Mouse (Mus musculus) limb, embryonic 14.5 days (tissue): ENCODE data around the gene Cd3eap. TPM values are rescaled to one million over a fixed set of nuclear protein-coding genes. Genes with fewer than 3 reads are reported as not detected.

Experiments
- ATAC-seq: fragments of 200-750 bp; cut with Nextera tagmentation; 2 replicates; pipeline ENCODE4 v1.8.0; 2017; ENCODE audit warnings: low read depth, moderate number of reproducible peaks, moderate TSS enrichment; ENCODE audit not compliant: low FRiP score
- DNase-seq: peaks from one replicate; pipeline ENCODE4 v3.0.0-alpha.2; 2015; ENCODE audit warnings: low spot score
- H3K27ac ChIP-seq: fragments of 300-500 bp; sonication (generic); replicated peaks from 2 replicates; pipeline ENCODE4 v1.5.1; 2014; ENCODE audit warnings: low read depth, mild to moderate bottlenecking, low read length, moderate library complexity, mixed read lengths
- H3K27me3 ChIP-seq: fragments of 300-500 bp; sonication (generic); 2 replicates; pipeline ENCODE4 v1.6.1; 2014; ENCODE audit warnings: low read length, mixed read lengths; ENCODE audit not compliant: control insufficient read depth, insufficient read depth
- H3K36me3 ChIP-seq: fragments of 300-500 bp; sonication (generic); 2 replicates; pipeline ENCODE4 v1.6.1; 2014; ENCODE audit warnings: mild to moderate bottlenecking, low read length, moderate library complexity, mixed read lengths; ENCODE audit not compliant: control insufficient read depth, insufficient read depth
- H3K4me1 ChIP-seq: fragments of 300-500 bp; sonication (generic); 2 replicates; pipeline ENCODE4 v1.6.1; 2014; ENCODE audit warnings: antibody characterized with exemption, low read length, mixed read lengths; ENCODE audit not compliant: control insufficient read depth, insufficient read depth
- H3K4me2 ChIP-seq: fragments of 300-500 bp; sonication (generic); replicated peaks from 2 replicates; pipeline ENCODE4 v1.6.1; 2014; ENCODE audit warnings: low read depth, mild to moderate bottlenecking, low read length, moderate library complexity; ENCODE audit not compliant: severe bottlenecking
- H3K4me3 ChIP-seq: fragments of 300-500 bp; sonication (generic); replicated peaks from 2 replicates; pipeline ENCODE4 v1.5.1; 2014; ENCODE audit warnings: low read length
- H3K9ac ChIP-seq: fragments of 300-500 bp; sonication (generic); 2 replicates; pipeline ENCODE4 v1.6.1; 2014; ENCODE audit warnings: mild to moderate bottlenecking, low read depth, low read length, moderate library complexity; ENCODE audit not compliant: severe bottlenecking
- H3K9me3 ChIP-seq: fragments of 300-500 bp; sonication (generic); 2 replicates; pipeline ENCODE4 v1.6.1; 2016; ENCODE audit warnings: low read length; ENCODE audit not compliant: control insufficient read depth
- POLR2A ChIP-seq: fragments of 200-500 bp; IDR thresholded peaks from 2 replicates; pipeline ENCODE4 v1.8.0; 2012; ENCODE audit warnings: inconsistent platforms, mild to moderate bottlenecking, moderate library complexity, borderline replicate concordance; ENCODE audit not compliant: insufficient read depth, insufficient read length; ENCODE audit errors: extremely low read depth
- WGBS: fragments of 180-500 bp; shearing (Covaris S2); extraction: QIAGEN DNeasy Blood & Tissue Kit; methylation state at CpG from one replicate; pipeline ENCODE4 v1.1.7; 2014; 5-methylcytosine and 5-hydroxymethylcytosine counted together
- polyA plus RNA-seq, 2 experiments: library from polyadenylated mRNA; depleted of rRNA in 1 of 2; stranded (reverse) in 1 of 2; unstranded in 1 of 2; fragments of >200 nt; fragmentation: Nextera tagmentation in 1 of 2; extraction: Ambion mirVana in 1 of 2; gene quantifications; 2 replicates each; pipeline versions ENCODE4 v1.2.1 to v1.2.3; 2012 to 2014

The Cd3eap gene
- polyA plus RNA-seq, 2 experiments: 19.4 to 25.2 TPM

- peak; percentile 68 for ATAC-seq
- no peak for DNase-seq
- H3K27ac ChIP-seq: 0 out of 2 replicates have a peak overlapping the region, but pooled peaks have one; percentile 38
- H3K4me1 ChIP-seq: 0 out of 2 replicates have a peak, but pooled peaks cover 4% of the 10 kb centered on the region
- TF ChIP-seq POLR2A: no peak
- WGBS: 0% methylated on average over 13 of the region's 37 CpGs
- H3K9ac ChIP-seq: peak overlapping the region; percentile 56
- peak overlapping the region; percentile 58 for H3K4me2 ChIP-seq
- H3K9me3 ChIP-seq: no peaks in the 10 kb centered on the region
- H3K27me3 ChIP-seq: no peaks in the 10 kb centered on the region
- H3K36me3 ChIP-seq: peaks cover 46% of the 10 kb centered on the region
- H3K4me3 ChIP-seq: peak overlapping the region; percentile 55
These were observed 22.9 kb upstream of the Cd3eap start for GRCm38 (mm10) chr7:19382166-19382541.

DNA sequence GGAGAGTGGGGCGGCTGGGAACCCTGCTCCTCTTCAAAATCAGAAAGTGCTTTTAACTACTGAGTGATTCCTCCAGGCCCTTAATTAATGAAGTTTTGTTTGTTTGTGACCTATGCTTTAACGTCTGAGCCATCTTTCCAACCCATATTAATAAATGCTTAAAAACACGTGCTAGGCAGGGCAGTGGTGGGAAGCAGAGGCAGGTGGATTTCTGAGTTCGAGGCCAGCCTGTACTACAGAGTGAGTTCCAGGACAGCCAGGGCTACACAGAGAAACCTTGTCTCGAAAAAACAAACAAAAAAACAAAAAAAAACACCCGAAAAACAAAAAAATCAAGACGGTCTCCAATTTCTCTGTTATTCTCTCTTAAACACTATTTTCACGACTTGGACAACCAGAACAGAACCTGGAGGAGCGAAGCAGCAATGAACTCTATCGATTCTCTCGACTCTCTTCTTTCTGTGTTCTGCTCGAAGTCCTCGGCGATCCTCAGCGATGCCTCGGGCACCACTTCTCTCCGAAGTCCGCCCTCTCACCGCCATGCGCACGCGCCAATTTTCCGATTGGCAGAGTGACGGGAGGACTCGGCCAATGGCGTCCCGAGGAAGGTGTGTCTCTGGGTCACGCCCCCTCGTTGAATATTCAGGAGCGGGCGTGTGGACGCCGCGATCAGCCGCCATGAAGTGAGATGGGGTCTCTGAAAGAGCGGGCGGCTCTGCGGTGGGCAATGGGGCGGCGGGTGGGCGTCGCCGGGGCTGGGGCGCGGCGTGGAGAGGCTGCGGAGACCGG, 22.3 kb upstream of the Cd3eap start, which contains the start of gene Ercc2:
Gene Ercc2 (plus strand): TSS at position 634 of the 789 bp plus-strand sequence.
- H3K4me1 ChIP-seq: 0 out of 2 replicates have a peak, but pooled peaks cover 4% of the 10 kb centered on the region
- 8% methylated on average over 32 of the region's 48 CpGs for WGBS
- DNase-seq (peak; percentile 98), ATAC-seq (peak; percentile 98)
- TF ChIP-seq POLR2A: no peak
- 0 out of 2 replicates have a peak within 1 kb of the TSS, but pooled peaks have one; percentile 38 for H3K27ac ChIP-seq
- peaks cover 43% of the 10 kb centered on the region for H3K36me3 ChIP-seq
- peak within 1 kb of the TSS; percentile 56 for H3K9ac ChIP-seq
- no peaks in the 10 kb centered on the region for H3K9me3 ChIP-seq
- H3K4me3 ChIP-seq: peak within 1 kb of the TSS; percentile 55
- H3K27me3 ChIP-seq: no peaks in the 10 kb centered on the region
- peak within 1 kb of the TSS; percentile 58 for H3K4me2 ChIP-seq

DNA sequence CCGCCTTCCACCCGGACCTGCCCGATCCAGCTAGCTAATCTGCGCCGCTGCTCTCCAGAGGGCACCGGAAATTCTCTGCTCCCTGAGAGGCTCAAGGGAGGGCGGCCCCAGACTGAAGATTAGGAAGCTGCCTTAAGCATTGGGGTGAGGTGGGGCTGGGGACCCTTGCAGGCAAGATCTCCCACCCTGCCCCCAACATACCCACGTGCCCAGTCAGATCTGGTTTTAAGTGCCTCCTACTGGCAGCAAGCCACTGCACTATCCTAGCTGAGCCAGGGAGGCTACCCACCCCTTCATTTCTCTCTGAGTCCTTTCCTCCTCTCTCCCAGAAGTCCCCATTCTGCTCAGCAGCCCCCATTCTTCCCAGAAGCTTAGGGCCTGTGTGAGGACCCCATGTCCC, 18.8 kb upstream of the Cd3eap start:
- no peak for TF ChIP-seq POLR2A
- H3K9me3 ChIP-seq: no peaks in the 10 kb centered on the region
- H3K4me1 ChIP-seq: 0 out of 2 replicates have a peak, but pooled peaks cover 3% of the 10 kb centered on the region
- no peak overlapping the region for H3K9ac ChIP-seq
- no peak overlapping the region for H3K4me3 ChIP-seq
- ATAC-seq (no peak), DNase-seq (no peak)
- 72% methylated on average over 8 of the region's 8 CpGs for WGBS
- H3K36me3 ChIP-seq: peaks cover 23% of the 10 kb centered on the region; the same call in 1 of the 2 replicates
- no peak overlapping the region for H3K4me2 ChIP-seq
- no peaks in the 10 kb centered on the region for H3K27me3 ChIP-seq
- H3K27ac ChIP-seq: no peak overlapping the region

- no peaks in the 10 kb centered on the region for H3K9me3 ChIP-seq
- WGBS: 90% methylated on average over 4 of the region's 4 CpGs
- no peak for TF ChIP-seq POLR2A
- H3K27me3 ChIP-seq: no peaks in the 10 kb centered on the region
- DNase-seq: no peak
- no peak for ATAC-seq
- no peak overlapping the region for H3K4me2 ChIP-seq
- H3K9ac ChIP-seq: no peak overlapping the region
- no peaks in the 10 kb centered on the region for H3K4me1 ChIP-seq
- no peak overlapping the region for H3K27ac ChIP-seq
- peaks cover 26% of the 10 kb centered on the region; the same call in 1 of the 2 replicates for H3K36me3 ChIP-seq
- H3K4me3 ChIP-seq: no peak overlapping the region
These were observed 16.7 kb upstream of the Cd3eap start for GRCm38 (mm10) chr7:19376019-19376418.

GRCm38 (mm10) chr7:19375368-19375767, 16.1 kb upstream of the Cd3eap start:
- DNase-seq (no peak), ATAC-seq (no peak)
- Histone ChIP-seq H3K9ac (no peak overlapping the region), H3K27ac (no peak overlapping the region), H3K27me3 (no peaks in the 10 kb centered on the region), H3K4me2 (no peak overlapping the region), H3K9me3 (no peaks in the 10 kb centered on the region), H3K36me3 (peaks cover 26% of the 10 kb centered on the region; the same call in 1 of the 2 replicates), H3K4me1 (no peaks in the 10 kb centered on the region), H3K4me3 (no peak overlapping the region)
- no peak for TF ChIP-seq POLR2A
- 80% methylated on average over 18 of the region's 18 CpGs for whole genome bisulfite sequencing
